Mouse (Mus musculus): Measurements from ENCODE around the gene Pomgnt2.

Pomgnt2 gene

DNA sequence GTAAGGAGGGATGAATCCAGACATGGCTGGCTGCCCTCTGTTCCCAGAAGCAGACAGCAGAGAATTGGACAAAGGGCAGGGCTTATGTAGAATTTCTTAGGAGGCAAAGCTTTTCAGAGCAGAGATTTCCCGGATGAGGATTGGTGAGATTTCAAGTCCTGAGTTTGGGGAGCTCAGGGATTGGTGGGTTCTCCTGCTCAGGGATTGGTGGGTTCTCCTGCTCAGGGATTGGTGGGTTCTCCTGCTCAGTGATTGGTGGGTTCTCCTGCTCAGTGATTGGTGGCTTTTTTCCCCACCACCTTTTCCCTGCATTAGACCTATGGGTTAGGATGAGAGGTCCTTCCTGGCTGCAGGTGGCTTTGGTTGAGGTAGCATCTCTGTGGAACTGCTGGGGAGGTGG, 60.0 kb downstream of the Pomgnt2 start:
- in situ Hi-C loops (cut with MboI; ENCODE audit: low pct_unique_long_range_greater_than_20kb in 1 of 2, low sequenced_read_pairs in 2 of 2, unreplicated experiment in 1 of 2) = no loop called here

DNA sequence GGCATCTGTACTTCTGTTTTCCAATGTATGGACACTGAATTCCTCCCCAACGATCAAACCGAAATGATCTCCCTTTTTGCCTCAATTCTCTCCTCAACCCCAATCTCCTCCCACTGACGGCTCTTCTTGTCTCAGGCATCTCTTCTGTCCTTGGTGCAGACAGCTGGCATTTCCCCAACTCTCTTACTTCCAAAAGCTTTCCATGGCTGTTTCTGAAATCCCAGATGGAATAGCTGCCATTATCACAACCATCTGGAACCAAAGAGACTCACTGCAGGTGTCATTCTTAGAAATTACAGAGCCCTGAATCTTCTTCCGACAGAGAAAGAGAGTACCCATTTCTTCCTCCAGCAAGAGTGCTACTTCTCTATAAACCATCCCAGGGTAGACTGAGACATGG, 62.1 kb downstream of the Pomgnt2 start:
- in situ Hi-C loops (cut with MboI; ENCODE audit: low pct_unique_long_range_greater_than_20kb in 1 of 2, low sequenced_read_pairs in 2 of 2, unreplicated experiment in 1 of 2) = no loop called here
